8 mouse cellular contexts compared by ENCODE assay signal in the genomic region with DNA sequence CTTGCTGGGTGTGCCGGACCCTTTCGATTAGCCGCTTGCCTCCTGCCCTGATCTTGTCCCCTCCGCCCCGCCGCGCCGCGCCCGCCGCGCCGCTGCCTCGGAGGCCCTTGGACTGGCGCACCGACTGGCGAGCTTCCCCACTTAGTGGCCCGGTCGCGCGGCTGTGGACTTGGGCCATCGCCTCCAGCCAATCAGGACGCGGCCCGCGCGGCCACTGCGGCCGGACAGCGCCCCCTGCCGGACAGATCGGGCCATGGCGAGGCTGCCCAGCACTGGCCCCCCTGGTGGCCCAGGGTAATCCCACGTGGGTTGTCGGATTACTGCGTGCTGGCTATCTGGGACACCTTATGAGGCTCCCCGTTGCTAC. TPM values are rescaled to one million over a fixed set of nuclear protein-coding genes. Genes with fewer than 3 reads are reported as not detected.
DNase-seq lines count a peak whose midpoint lies in the region; ATAC-seq and TF ChIP-seq lines count a peak whose summit lies in the region.

Gene Synm, minus strand, starts transcription at position 114 of the 367 bp plus-strand sequence.

- CTCF ChIA-PET in Patski (lab: Charles Lee): interaction anchor here (0.7 to 2.8 kb wide), 25 partner anchors 9 to 128 kb away, joined by 3 to 43 read pairs (median 4); no protein-coding TSS in a partner anchor

- peak; percentile 92 for ATAC-seq in Patski
- ATAC-seq in hindbrain, embryonic 14.5 days (ENCODE audit: low FRiP score): peak; percentile 92

- DNase-seq in Patski (ENCODE audit: low read depth, low spot score): peak; percentile 37
- DNase-seq in cerebellum, postnatal 10 days: peak; percentile 97 to 99
- peak; percentile 90 to 91 for DNase-seq in frontal cortex, postnatal 36 days (ENCODE audit: low spot score in 2 of 2)
- peak; percentile 88 for DNase-seq in hindbrain, embryonic 14.5 days (ENCODE audit: low spot score)
- peak; percentile 81 for DNase-seq in left cerebral cortex, adult 11 months (ENCODE audit: low spot score)
- peak; percentile 94 for DNase-seq in lung, postnatal 36 days
- peak; percentile 89 for DNase-seq in right cerebral cortex, adult 18-20 months
- DNase-seq in urinary bladder, adult 2 months (ENCODE audit: low spot score): peak; percentile 99

- TF ChIP-seq CTCF in Patski (IDR thresholded peaks at IDR 0.05): peak; percentile 100

- H3K9me3 ChIP-seq in hindbrain, embryonic 14.5 days (ENCODE audit: control insufficient read depth, low read length): no peaks in the 10 kb centered on the region

- 1% methylated on average over 36 of the region's 37 CpGs for WGBS in hindbrain, embryonic 14.5 days

- POLR2A ChIA-PET in Patski (lab: Charles Lee): interaction anchor here (1.2 to 1.8 kb wide), 3 partner anchors 11 to 87 kb away, joined by 3 to 6 read pairs (median 5); no protein-coding TSS in a partner anchor

- in situ Hi-C loops in Patski (cut with MboI; ENCODE audit: low pct_unique_long_range_greater_than_20kb): loop anchor here (25.0 kb wide), 1 partner anchor 522 kb away; no protein-coding TSS in a partner anchor

- no peaks in the 10 kb centered on the region for H3K4me1 ChIP-seq in hindbrain, embryonic 14.5 days (replicated peaks; ENCODE audit: control insufficient read depth, insufficient read depth, low read length)

- H3K9ac ChIP-seq in hindbrain, embryonic 14.5 days: peak within 1 kb of the TSS; percentile 60

- H3K4me3 ChIP-seq in hindbrain, embryonic 14.5 days (replicated peaks; ENCODE audit: low read length): peak within 1 kb of the TSS; percentile 51

- H3K27ac ChIP-seq in hindbrain, embryonic 14.5 days: peak within 1 kb of the TSS; percentile 74

- peaks cover 5% of the 10 kb centered on the region for H3K27me3 ChIP-seq in Patski
- H3K27me3 ChIP-seq in hindbrain, embryonic 14.5 days (ENCODE audit: control insufficient read depth, insufficient read depth, low read length): peaks cover 9% of the 10 kb centered on the region

- H3K4me2 ChIP-seq in hindbrain, embryonic 14.5 days (replicated peaks): peak within 1 kb of the TSS; percentile 96

- H3K36me3 ChIP-seq in hindbrain, embryonic 14.5 days (replicated peaks; ENCODE audit: control insufficient read depth, insufficient read depth): no peaks in the 10 kb centered on the region

RNA-seq across cellular contexts. Expression of gene Synm, which starts in this region (rescaled TPM):
- 5.9 TPM for polyA plus RNA-seq in Patski (2021)
- polyA plus RNA-seq in hindbrain, embryonic 14.5 days (2014; fragmentation: Nextera tagmentation; extraction: Ambion mirVana): 3.7 and 4.4 TPM in 2 replicates
- 268 and 422 TPM in 2 replicates for polyA plus RNA-seq in urinary bladder, adult 2 months (2012; rRNA removed)

Comparison
In these comparisons a context has a peak if more than half of its experiments do, and no peak if none do; other contexts are left out.
1. Peak in every context shown above with its lines: DNase-seq, ATAC-seq, H3K4me3 ChIP-seq and H3K27ac ChIP-seq.
2. RNA of gene Synm (polyA plus RNA-seq): 268 to 422 TPM in urinary bladder, adult 2 months; 5.9 TPM in Patski (single experiment) and 3.7 to 4.4 TPM in hindbrain, embryonic 14.5 days; every median in the first group is over 10 times any median in the second.
3. DNase-seq: peak in every context shown above with its lines; median percentile 99 in urinary bladder, adult 2 months; 98 in cerebellum, postnatal 10 days; 94 in lung, postnatal 36 days; 90 in frontal cortex, postnatal 36 days; 89 in right cerebral cortex, adult 18-20 months; 88 in hindbrain, embryonic 14.5 days; 81 in left cerebral cortex, adult 11 months; 37 in Patski.